Mouse (Mus musculus): ENCODE measurements around the gene Col23a1.

Col23a1 gene

GRCm38 (mm10) chr11:51542424-51542823 lies 252.7 kb downstream of the Col23a1 start:
- no peak for DNase-seq (ENCODE audit: low spot score in 2 of 2)

- DNase-seq (ENCODE audit: low spot score in 2 of 2) = no peak
These were observed 253.8 kb downstream of the Col23a1 start for GRCm38 (mm10) chr11:51543487-51544050.

- DNase-seq (ENCODE audit: low spot score in 2 of 2) = no peak
These were observed 254.7 kb downstream of the Col23a1 start for GRCm38 (mm10) chr11:51544413-51544812.

GRCm38 (mm10) chr11:51545811-51546210 lies 256.1 kb downstream of the Col23a1 start:
- DNase-seq (ENCODE audit: low spot score in 2 of 2) = no peak

GRCm38 (mm10) chr11:51551253-51551652 lies 261.5 kb downstream of the Col23a1 start:
- DNase-seq (ENCODE audit: low spot score in 2 of 2) = no peak

- no peak for DNase-seq (ENCODE audit: low spot score in 2 of 2)
These were observed 262.4 kb downstream of the Col23a1 start for GRCm38 (mm10) chr11:51552091-51552490.

GRCm38 (mm10) chr11:51554590-51554989 lies 264.9 kb downstream of the Col23a1 start:
- no peak for DNase-seq (ENCODE audit: low spot score in 2 of 2)

GRCm38 (mm10) chr11:51555066-51555465 lies 265.3 kb downstream of the Col23a1 start:
- no peak for DNase-seq (ENCODE audit: low spot score in 2 of 2)

- no peak for DNase-seq (ENCODE audit: low spot score in 2 of 2)
These were observed 273.6 kb downstream of the Col23a1 start for GRCm38 (mm10) chr11:51563276-51563675.

- no peak for DNase-seq (ENCODE audit: low spot score in 2 of 2)
These were observed 275.3 kb downstream of the Col23a1 start for GRCm38 (mm10) chr11:51565062-51565461.

GRCm38 (mm10) chr11:51565951-51566350 lies 276.2 kb downstream of the Col23a1 start:
- no peak for DNase-seq (ENCODE audit: low spot score in 2 of 2)

GRCm38 (mm10) chr11:51568801-51569200 lies 279.1 kb downstream of the Col23a1 start:
- no peak for DNase-seq (ENCODE audit: low spot score in 2 of 2)

- DNase-seq (ENCODE audit: low spot score in 2 of 2) = no peak
These were observed 286.7 kb downstream of the Col23a1 start for GRCm38 (mm10) chr11:51576454-51576853.

GRCm38 (mm10) chr11:51577587-51577986 lies 287.9 kb downstream of the Col23a1 start:
- no peak for DNase-seq (ENCODE audit: low spot score in 2 of 2)

- no peak for DNase-seq (ENCODE audit: low spot score in 2 of 2)
These were observed 289.3 kb downstream of the Col23a1 start for GRCm38 (mm10) chr11:51579024-51579423.

- peak; percentile 37 to 59 for DNase-seq (ENCODE audit: low spot score in 2 of 2)
These were observed 293.0 kb downstream of the Col23a1 start for GRCm38 (mm10) chr11:51582713-51583112.

- peak in 1 of 2 experiments; percentile 18 for DNase-seq (ENCODE audit: low spot score in 2 of 2)
These were observed 294.3 kb downstream of the Col23a1 start for GRCm38 (mm10) chr11:51584057-51584430.

GRCm38 (mm10) chr11:51584431-51585248 lies 294.9 kb downstream of the Col23a1 start, which contains the start of gene Phykpl:
TSS of gene Phykpl (plus strand) at chr11:51584757.
- peak; percentile 97 to 98 for DNase-seq (ENCODE audit: low spot score in 2 of 2)

GRCm38 (mm10) chr11:51585608-51586252 lies 296.0 kb downstream of the Col23a1 start:
- DNase-seq (ENCODE audit: low spot score in 2 of 2) = no peak

- DNase-seq (ENCODE audit: low spot score in 2 of 2) = no peak
These were observed 296.7 kb downstream of the Col23a1 start for GRCm38 (mm10) chr11:51586411-51586810.

GRCm38 (mm10) chr11:51587059-51587458 lies 297.3 kb downstream of the Col23a1 start:
- DNase-seq (ENCODE audit: low spot score in 2 of 2) = no peak

GRCm38 (mm10) chr11:51588833-51589232 lies 299.1 kb downstream of the Col23a1 start:
- DNase-seq (ENCODE audit: low spot score in 2 of 2) = no peak

- DNase-seq (ENCODE audit: low spot score in 2 of 2) = no peak
These were observed 300.3 kb downstream of the Col23a1 start for GRCm38 (mm10) chr11:51590002-51590401.

Data from heart, adult 9 months (tissue).